Mouse (Mus musculus) cerebellum, adult 2 months (tissue): ENCODE data around the gene Gm3952. TPM values are rescaled to one million over a fixed set of nuclear protein-coding genes. Genes with fewer than 3 reads are reported as not detected.

Source experiments
- DNase-seq, 2 experiments: peaks; one replicate each; pipeline ENCODE4 v3.0.0; 2021
- H3K27ac ChIP-seq: fragments of 200-500 bp; 2 replicates; pipeline ENCODE4 v1.5.1; 2012; ENCODE audit warnings: low read length, control low read depth, inconsistent platforms; ENCODE audit not compliant: insufficient read depth
- H3K27me3 ChIP-seq: fragments of 200-500 bp; 2 replicates; pipeline ENCODE4 v1.6.1; 2012; ENCODE audit warnings: inconsistent platforms, mild to moderate bottlenecking, low read length, moderate library complexity; ENCODE audit not compliant: control insufficient read depth, insufficient read depth
- H3K4me1 ChIP-seq: fragments of 200-500 bp; 2 replicates; pipeline ENCODE4 v1.6.1; 2011; ENCODE audit warnings: low read length; ENCODE audit not compliant: control insufficient read depth, insufficient read depth
- H3K4me3 ChIP-seq: fragments of 200-500 bp; replicated peaks from 2 replicates; pipeline ENCODE3; 2011; ENCODE audit warnings: mild to moderate bottlenecking, low read depth, low read length, control low read depth; ENCODE audit not compliant: insufficient read depth
- CTCF ChIP-seq: fragments of 200-500 bp; IDR thresholded peaks from 2 replicates; pipeline ENCODE4 v1.5.1; 2011; ENCODE audit warnings: low read depth, mild to moderate bottlenecking, control low read depth, low read length, moderate library complexity, borderline replicate concordance; ENCODE audit not compliant: insufficient read depth
- POLR2A ChIP-seq: fragments of 200-500 bp; IDR thresholded peaks from 2 replicates; pipeline ENCODE4 v1.6.1; 2011; ENCODE audit warnings: low read length, control low read depth, borderline replicate concordance; ENCODE audit not compliant: insufficient read depth
- WGBS: fragments of 180-500 bp; shearing (Covaris S2); methylation state at CpG from one replicate; pipeline ENCODE4 v1.1.7; 2018; 5-methylcytosine and 5-hydroxymethylcytosine counted together
- polyA plus RNA-seq: library from polyadenylated mRNA; depleted of rRNA; stranded (reverse); fragments of >200 nt; gene quantifications from 2 replicates; pipeline ENCODE4 v1.2.3, GENCODE M21; 2012; rRNA removed

Gene Gm3952
- polyA plus RNA-seq, 1 experiment = not detected

DNA sequence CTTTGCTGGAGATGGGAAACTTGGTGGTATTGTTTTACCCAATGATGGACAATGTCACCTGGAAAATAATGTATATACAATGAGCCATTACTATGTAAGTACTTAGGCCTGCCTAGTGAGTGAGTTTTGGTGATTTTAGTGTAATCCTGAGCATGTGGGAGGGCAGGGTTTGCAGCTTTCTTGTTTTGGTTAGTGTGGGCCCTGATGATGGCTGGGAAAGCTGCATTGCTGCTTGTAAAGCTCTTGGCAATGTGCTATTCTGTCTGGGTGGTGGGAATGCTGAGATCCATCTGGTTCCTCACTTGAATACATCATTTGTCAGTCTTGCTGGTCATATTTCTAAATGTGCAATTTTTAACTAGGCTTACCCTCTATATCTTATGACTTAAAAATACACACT, 82.3 kb downstream of the Gm3952 start:
- Histone ChIP-seq H3K4me1 (no peaks in the 10 kb centered on the region), H3K27ac (no peak overlapping the region), H3K27me3 (no peaks in the 10 kb centered on the region), H3K4me3 (no peak overlapping the region)
- no peak for TF ChIP-seq POLR2A
- no peak for TF ChIP-seq CTCF
- no peak for DNase-seq

DNA sequence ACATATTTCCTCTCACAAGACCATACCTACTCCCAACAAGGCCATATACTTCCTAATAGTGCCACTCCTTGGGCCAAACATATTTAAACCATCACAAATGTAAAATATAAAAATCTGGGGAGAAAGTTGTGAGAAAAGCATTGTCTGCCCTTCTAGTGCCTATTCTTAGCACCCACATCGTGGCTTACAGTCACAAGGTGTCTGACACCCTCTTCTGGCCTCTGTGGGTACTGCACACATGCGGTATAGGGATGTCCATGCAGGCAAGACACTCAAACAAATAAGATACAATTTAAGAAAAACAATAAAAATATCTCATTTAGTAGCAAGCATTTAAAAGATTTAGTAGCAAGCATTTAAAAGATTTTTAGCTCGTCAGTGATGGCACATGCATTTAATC, 89.2 kb downstream of the Gm3952 start:
- peak; percentile 51 to 71 for DNase-seq
- peaks cover 4% of the 10 kb centered on the region; the same call in 1 of the 2 replicates for H3K4me1 ChIP-seq
- H3K27me3 ChIP-seq = no peaks in the 10 kb centered on the region
- H3K27ac ChIP-seq = no peak overlapping the region
- 45% methylated on average over 3 of the region's 3 CpGs for WGBS
- no peak overlapping the region for H3K4me3 ChIP-seq
- TF ChIP-seq POLR2A (no peak), CTCF (peak; percentile 84)

DNA sequence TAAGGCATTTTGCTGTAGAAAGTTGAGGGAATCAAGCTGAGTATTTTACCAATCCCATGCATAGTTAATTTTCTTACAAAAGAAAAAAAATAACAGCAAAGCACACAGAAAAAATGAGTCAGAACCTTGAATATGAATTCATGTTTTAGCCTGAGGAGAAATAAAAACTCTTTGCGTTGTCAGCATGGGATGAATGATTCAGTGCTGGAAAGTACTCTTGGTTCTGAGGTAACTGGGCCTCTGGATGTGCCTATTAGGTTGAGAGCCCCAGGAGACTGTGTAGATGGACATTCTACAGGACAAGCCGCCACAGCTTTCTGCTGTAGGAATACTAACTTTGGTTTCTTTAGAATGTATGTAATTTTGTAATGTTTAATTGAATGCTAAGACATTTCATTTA, 93.7 kb downstream of the Gm3952 start:
- WGBS = 55% methylated on average over 2 of the region's 2 CpGs
- TF ChIP-seq POLR2A = no peak
- TF ChIP-seq CTCF = no peak
- DNase-seq = no peak
- Histone ChIP-seq H3K27me3 (no peaks in the 10 kb centered on the region), H3K4me1 (peaks cover 10% of the 10 kb centered on the region; the same call in 1 of the 2 replicates), H3K4me3 (no peak overlapping the region), H3K27ac (no peak overlapping the region)

DNA sequence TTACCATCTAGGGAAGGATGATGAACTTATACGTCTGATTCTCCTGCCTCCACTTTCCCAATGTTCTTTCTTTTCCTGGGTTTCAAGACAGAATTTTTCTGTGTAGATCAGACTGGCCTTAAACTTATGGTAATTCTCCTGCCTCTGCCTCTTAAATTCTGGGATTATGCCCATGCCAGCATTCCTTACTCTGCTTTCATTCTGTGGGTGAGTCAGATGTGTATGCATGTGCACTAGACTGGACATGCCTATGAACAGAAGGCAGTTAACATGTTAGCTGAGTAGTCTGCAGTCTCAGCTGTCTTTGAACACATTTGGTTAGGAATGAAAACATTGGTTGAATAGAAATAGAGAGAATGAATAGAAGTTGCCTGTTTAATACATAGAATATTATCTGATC, 94.1 kb downstream of the Gm3952 start:
- WGBS = 100% methylated on average over 1 of the region's 1 CpGs

DNA sequence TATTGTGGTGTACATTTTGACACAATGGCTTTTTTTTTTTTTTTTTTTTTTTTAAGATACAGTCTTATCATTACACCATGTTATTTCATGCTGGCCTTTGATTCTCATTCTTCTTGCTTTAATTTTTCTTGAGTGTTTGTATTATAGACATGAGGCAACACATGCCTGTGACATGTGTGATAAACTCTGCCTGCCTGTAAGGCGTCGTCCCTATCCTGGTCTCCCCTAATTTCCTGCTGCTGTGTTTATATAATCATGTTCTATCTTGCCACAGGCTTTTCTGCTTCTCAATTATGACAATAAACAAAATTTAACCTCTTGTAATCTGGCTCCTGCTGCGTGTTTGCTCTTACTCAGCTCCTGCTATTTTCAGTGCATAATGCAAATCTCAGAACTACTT, 100.5 kb downstream of the Gm3952 start:
- 90% methylated on average over 3 of the region's 3 CpGs for WGBS
- TF ChIP-seq CTCF (no peak), POLR2A (no peak)
- DNase-seq = no peak

More for the DNA sequence above, 94.1 kb downstream of the Gm3952 start:
- H3K27ac ChIP-seq = no peak overlapping the region
- TF ChIP-seq CTCF (no peak), POLR2A (no peak)
- H3K4me3 ChIP-seq = no peak overlapping the region
- H3K4me1 ChIP-seq = peaks cover 10% of the 10 kb centered on the region; the same call in 1 of the 2 replicates
- DNase-seq = no peak
- no peaks in the 10 kb centered on the region for H3K27me3 ChIP-seq

DNA sequence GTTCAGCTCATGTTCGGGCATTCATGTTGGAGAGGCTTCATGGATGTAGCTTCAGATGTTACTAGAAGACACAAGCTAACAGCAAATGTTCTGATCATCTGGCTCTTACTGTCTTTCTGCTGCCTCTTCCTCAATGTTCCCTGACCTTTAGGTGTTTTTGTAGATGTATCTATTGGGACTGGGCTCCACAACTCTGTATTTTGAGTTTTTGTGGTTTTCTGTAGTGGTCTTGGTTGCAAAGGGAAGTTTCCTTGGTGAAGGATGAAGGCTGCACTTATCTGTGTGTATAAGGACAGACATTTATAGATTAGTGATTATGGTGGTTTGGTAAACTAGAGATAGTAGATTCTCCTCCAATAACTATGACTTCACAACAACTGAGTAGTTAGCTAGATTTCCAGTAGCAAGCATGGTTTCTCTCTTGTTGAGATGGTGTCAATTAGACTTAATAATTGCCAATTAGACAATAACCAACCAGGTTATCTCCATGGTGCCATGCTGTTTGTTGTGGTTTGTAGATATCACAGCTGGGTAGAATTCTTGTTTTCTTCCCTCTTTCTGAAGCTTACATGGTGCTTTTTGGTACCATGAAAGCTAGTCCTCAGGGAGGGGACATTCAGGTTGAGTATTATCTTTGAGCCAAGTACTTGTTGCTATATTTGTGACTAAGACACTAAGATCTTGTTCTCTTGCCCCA, 101.6 kb downstream of the Gm3952 start:
- Histone ChIP-seq H3K27ac (no peak overlapping the region), H3K4me3 (no peak overlapping the region), H3K27me3 (no peaks in the 10 kb centered on the region), H3K4me1 (no peaks in the 10 kb centered on the region)
- no peak for DNase-seq
- TF ChIP-seq CTCF = no peak
- no peak for TF ChIP-seq POLR2A
- WGBS = 93% methylated on average over 1 of the region's 1 CpGs

More for the DNA sequence above, 100.5 kb downstream of the Gm3952 start:
- Histone ChIP-seq H3K27ac (no peak overlapping the region), H3K4me3 (no peak overlapping the region), H3K27me3 (no peaks in the 10 kb centered on the region), H3K4me1 (peaks cover 1% of the 10 kb centered on the region; the same call in 1 of the 2 replicates)

Other genes with a start within 250 kb of the Gm3952 start
- 36.0 and 37.3 TPM in 2 replicates for gene Itgb1, start 113.0 kb downstream of the Gm3952 start, polyA plus RNA-seq